Mouse (Mus musculus) embryonic facial prominence, embryonic 15.5 days (tissue): ENCODE measurements at regions not wholly inside any gene's neighbourhood (a gene's known extent, or its start where the extent isn't known, plus 50 kb on each side); places are given as distances from the start of the nearest gene placed in this dataset.

Experiments used
- ATAC-seq: fragments of 200-750 bp; cut with Nextera tagmentation; 2 replicates; pipeline ENCODE4 v1.8.0; 2017; ENCODE audit warnings: low read depth, moderate TSS enrichment; ENCODE audit not compliant: insufficient number of reproducible peaks, low FRiP score, low TSS enrichment
- H3K27ac ChIP-seq: fragments of 300-500 bp; sonication (generic); replicated peaks from 2 replicates; pipeline ENCODE4 v1.5.1; 2015; ENCODE audit warnings: mild to moderate bottlenecking, inconsistent platforms
- H3K27me3 ChIP-seq: fragments of 300-500 bp; sonication (generic); 2 replicates; pipeline ENCODE4 v1.6.1; 2015; ENCODE audit warnings: inconsistent platforms
- H3K36me3 ChIP-seq: fragments of 300-500 bp; sonication (generic); 2 replicates; pipeline ENCODE4 v1.6.1; 2015; ENCODE audit warnings: mild to moderate bottlenecking, inconsistent platforms
- H3K4me1 ChIP-seq: fragments of 300-500 bp; sonication (generic); 2 replicates; pipeline ENCODE4 v1.6.1; 2015; ENCODE audit warnings: inconsistent platforms
- H3K4me2 ChIP-seq: fragments of 300-500 bp; sonication (generic); replicated peaks from 2 replicates; pipeline ENCODE4 v1.6.1; 2015; ENCODE audit warnings: mild to moderate bottlenecking, inconsistent platforms
- H3K4me3 ChIP-seq: fragments of 300-500 bp; sonication (generic); replicated peaks from 2 replicates; pipeline ENCODE4 v1.5.1; 2015; ENCODE audit warnings: mild to moderate bottlenecking, inconsistent platforms
- H3K9ac ChIP-seq: fragments of 300-500 bp; sonication (generic); 2 replicates; pipeline ENCODE4 v1.6.1; 2015; ENCODE audit warnings: inconsistent platforms
- H3K9me3 ChIP-seq: fragments of 300-500 bp; sonication (generic); replicated peaks from 2 replicates; pipeline ENCODE4 v1.6.1; 2016; ENCODE audit warnings: inconsistent platforms
- WGBS: fragments of 180-500 bp; shearing (Covaris S2); methylation state at CpG from one replicate; pipeline ENCODE4 v1.1.7; 2015; 5-methylcytosine and 5-hydroxymethylcytosine counted together

- Histone ChIP-seq H3K9me3 (no peaks in the 10 kb centered on the region), H3K27me3 (no peaks in the 10 kb centered on the region), H3K9ac (no peak overlapping the region), H3K4me3 (no peak overlapping the region), H3K4me2 (peak overlapping the region; percentile 17; the same call in 1 of the 2 replicates), H3K27ac (no peak overlapping the region), H3K4me1 (no peaks in the 10 kb centered on the region), H3K36me3 (no peaks in the 10 kb centered on the region)
- WGBS: 33% methylated on average over 9 of the region's 9 CpGs
- no peak for ATAC-seq
Observed at GRCm38 (mm10) chr16:78216752-78217351, 84.4 kb upstream of the Cxadr start.

DNA sequence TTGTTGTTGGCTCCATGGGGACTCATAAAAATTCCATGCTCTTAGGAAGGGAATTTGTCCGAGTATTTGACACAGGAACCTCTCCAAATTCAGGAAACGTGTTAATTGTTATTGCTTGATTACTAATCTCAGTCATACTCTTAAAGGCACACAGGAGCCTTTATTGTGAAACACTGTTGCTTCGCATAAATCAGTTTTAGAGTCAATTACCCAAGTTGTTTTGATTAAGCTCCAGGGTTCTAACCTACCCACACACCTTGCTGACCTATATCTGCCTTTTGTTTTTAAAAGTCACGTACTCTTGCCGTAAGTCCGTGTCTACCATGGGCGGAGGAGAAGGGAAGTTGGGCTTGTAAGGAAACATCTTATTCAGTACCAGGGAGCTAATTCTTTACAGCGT is 89.6 kb upstream of the Cxadr start:
- H3K4me1 ChIP-seq: no peaks in the 10 kb centered on the region
- H3K27ac ChIP-seq: no peak overlapping the region
- no peaks in the 10 kb centered on the region for H3K27me3 ChIP-seq
- 76% methylated on average over 8 of the region's 8 CpGs for WGBS
- H3K9ac ChIP-seq: no peak overlapping the region
- no peak overlapping the region for H3K4me2 ChIP-seq
- H3K4me3 ChIP-seq: no peak overlapping the region
- H3K9me3 ChIP-seq: no peaks in the 10 kb centered on the region
- no peaks in the 10 kb centered on the region for H3K36me3 ChIP-seq
- no peak for ATAC-seq

DNA sequence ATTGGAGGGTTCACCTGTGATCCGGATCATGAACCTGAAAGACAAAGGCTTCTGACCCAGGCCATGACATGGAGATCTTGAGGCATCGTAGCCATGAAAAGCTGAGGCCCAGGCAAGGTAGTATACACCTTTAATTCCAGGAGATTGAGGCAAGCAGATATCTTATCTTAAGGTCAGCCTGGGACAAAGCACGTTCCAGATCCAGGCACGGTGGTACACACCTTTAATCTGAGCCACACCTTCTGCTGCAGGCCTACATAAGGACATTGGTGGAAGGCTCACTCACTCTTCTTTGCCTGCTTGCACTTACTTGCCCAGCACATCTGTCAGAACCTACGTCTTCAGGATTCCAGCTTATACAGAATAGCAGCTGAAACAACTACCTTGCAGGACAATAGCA is 93.0 kb upstream of the Cxadr start:
- H3K4me2 ChIP-seq: no peak overlapping the region
- no peaks in the 10 kb centered on the region for H3K27me3 ChIP-seq
- no peak overlapping the region for H3K4me3 ChIP-seq
- H3K36me3 ChIP-seq: no peaks in the 10 kb centered on the region
- no peak overlapping the region for H3K9ac ChIP-seq
- no peaks in the 10 kb centered on the region for H3K4me1 ChIP-seq
- H3K9me3 ChIP-seq: no peaks in the 10 kb centered on the region
- H3K27ac ChIP-seq: no peak overlapping the region
- ATAC-seq: no peak
- WGBS: 87% methylated on average over 5 of the region's 5 CpGs

DNA sequence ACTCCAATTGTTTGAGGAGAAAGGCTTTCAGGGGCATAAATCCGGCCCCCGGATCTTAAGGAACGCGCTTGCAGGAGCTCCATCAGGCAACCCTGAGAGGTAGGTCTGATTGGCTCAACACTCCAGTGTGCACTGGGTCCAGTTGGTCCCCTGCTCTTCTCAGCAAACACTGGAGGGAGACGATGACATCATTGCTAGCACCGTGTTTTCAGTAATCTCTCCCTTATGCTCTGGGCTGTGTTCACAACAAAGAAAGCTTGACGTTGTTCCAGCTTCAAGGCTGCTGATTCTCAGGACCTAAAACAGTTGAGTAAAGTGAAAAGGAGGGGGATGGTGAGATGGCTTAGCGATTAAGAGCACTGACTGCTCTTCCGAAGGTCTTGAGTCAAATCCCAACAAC is 97.0 kb upstream of the Cxadr start:
- no peak for ATAC-seq
- Histone ChIP-seq H3K4me3 (no peak overlapping the region), H3K4me2 (no peak overlapping the region), H3K27ac (no peak overlapping the region), H3K9me3 (no peaks in the 10 kb centered on the region), H3K36me3 (no peaks in the 10 kb centered on the region), H3K4me1 (0 out of 2 replicates have a peak, but pooled peaks cover 3% of the 10 kb centered on the region), H3K27me3 (no peaks in the 10 kb centered on the region), H3K9ac (no peak overlapping the region)
- 73% methylated on average over 9 of the region's 9 CpGs for WGBS

- H3K36me3 ChIP-seq: no peaks in the 10 kb centered on the region
- ATAC-seq: no peak
Observed at GRCm38 (mm10) chr16:78200044-78200830, 101.1 kb upstream of the Cxadr start.

DNA sequence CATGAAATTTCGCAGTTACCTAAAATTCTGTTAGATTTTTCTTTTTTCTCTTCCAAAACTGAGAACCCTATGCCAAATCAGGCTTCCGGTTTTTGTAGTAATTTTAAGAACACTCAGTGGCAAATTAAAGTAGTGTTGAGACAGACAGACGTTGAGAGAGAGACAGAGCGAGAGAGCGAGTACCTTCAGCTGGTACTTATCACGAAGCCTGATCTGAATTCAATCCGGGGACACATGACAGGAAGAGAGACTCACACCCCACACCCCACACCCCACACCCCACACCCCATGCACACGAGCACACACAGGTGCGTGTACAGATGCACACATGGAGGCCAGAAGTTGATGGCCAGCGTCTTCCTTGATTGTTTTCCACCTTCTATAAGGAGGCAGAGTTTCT is 102.0 kb upstream of the Cxadr start:
- WGBS: 72% methylated on average over 10 of the region's 10 CpGs
- H3K27me3 ChIP-seq: no peaks in the 10 kb centered on the region
- ATAC-seq: no peak
- H3K9me3 ChIP-seq: no peaks in the 10 kb centered on the region
- H3K9ac ChIP-seq: no peak overlapping the region
- H3K4me2 ChIP-seq: no peak overlapping the region
- no peaks in the 10 kb centered on the region for H3K36me3 ChIP-seq
- peaks cover 8% of the 10 kb centered on the region; the same call in 1 of the 2 replicates for H3K4me1 ChIP-seq
- no peak overlapping the region for H3K27ac ChIP-seq
- no peak overlapping the region for H3K4me3 ChIP-seq

More at GRCm38 (mm10) chr16:78200044-78200830, 101.1 kb upstream of the Cxadr start:
- Histone ChIP-seq H3K27ac (no peak overlapping the region), H3K4me1 (peaks cover 8% of the 10 kb centered on the region; the same call in 1 of the 2 replicates), H3K4me2 (no peak overlapping the region), H3K9me3 (no peaks in the 10 kb centered on the region), H3K9ac (no peak overlapping the region), H3K4me3 (no peak overlapping the region), H3K27me3 (no peaks in the 10 kb centered on the region)
- WGBS: 44% methylated on average over 12 of the region's 12 CpGs

DNA sequence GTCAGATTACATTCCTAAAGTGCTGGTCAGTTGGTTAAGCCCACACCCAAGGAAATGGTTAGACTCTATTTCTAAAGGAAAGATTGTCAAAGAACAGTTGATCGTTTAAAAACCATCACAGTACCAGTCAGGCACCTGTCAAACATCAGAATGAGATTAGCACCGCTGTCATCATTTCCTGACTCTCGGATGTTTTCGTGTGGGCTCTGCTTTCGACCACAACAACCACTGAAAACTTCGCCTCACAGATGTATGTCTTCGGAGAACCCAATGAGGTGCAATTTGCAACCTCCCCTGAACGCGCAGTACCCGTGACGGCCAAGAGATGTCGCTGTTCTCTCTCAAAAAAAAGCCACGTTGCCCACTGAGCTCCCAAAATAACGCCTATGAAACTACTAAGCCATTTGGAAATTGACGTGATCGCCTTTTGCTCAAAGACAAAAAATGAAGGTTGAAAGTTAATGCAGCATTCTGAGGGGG is 102.6 kb upstream of the Cxadr start:
- no peak overlapping the region for H3K4me3 ChIP-seq
- H3K27me3 ChIP-seq: no peaks in the 10 kb centered on the region
- H3K27ac ChIP-seq: no peak overlapping the region
- peaks cover 8% of the 10 kb centered on the region; the same call in 1 of the 2 replicates for H3K4me1 ChIP-seq
- H3K4me2 ChIP-seq: 0 out of 2 replicates have a peak overlapping the region, but pooled peaks have one; percentile 17
- no peaks in the 10 kb centered on the region for H3K36me3 ChIP-seq
- H3K9me3 ChIP-seq: no peaks in the 10 kb centered on the region
- WGBS: 6% methylated on average over 16 of the region's 16 CpGs
- no peak overlapping the region for H3K9ac ChIP-seq
- ATAC-seq: no peak

- H3K27me3 ChIP-seq: no peaks in the 10 kb centered on the region
- no peak overlapping the region for H3K27ac ChIP-seq
- H3K4me1 ChIP-seq: peaks cover 8% of the 10 kb centered on the region; the same call in 1 of the 2 replicates
- H3K36me3 ChIP-seq: no peaks in the 10 kb centered on the region
- no peaks in the 10 kb centered on the region for H3K9me3 ChIP-seq
- WGBS: 16% methylated on average over 10 of the region's 10 CpGs
- ATAC-seq: no peak
- no peak overlapping the region for H3K4me2 ChIP-seq
- H3K4me3 ChIP-seq: no peak overlapping the region
- H3K9ac ChIP-seq: no peak overlapping the region
Observed at GRCm38 (mm10) chr16:78197252-78197896, 103.9 kb upstream of the Cxadr start.

DNA sequence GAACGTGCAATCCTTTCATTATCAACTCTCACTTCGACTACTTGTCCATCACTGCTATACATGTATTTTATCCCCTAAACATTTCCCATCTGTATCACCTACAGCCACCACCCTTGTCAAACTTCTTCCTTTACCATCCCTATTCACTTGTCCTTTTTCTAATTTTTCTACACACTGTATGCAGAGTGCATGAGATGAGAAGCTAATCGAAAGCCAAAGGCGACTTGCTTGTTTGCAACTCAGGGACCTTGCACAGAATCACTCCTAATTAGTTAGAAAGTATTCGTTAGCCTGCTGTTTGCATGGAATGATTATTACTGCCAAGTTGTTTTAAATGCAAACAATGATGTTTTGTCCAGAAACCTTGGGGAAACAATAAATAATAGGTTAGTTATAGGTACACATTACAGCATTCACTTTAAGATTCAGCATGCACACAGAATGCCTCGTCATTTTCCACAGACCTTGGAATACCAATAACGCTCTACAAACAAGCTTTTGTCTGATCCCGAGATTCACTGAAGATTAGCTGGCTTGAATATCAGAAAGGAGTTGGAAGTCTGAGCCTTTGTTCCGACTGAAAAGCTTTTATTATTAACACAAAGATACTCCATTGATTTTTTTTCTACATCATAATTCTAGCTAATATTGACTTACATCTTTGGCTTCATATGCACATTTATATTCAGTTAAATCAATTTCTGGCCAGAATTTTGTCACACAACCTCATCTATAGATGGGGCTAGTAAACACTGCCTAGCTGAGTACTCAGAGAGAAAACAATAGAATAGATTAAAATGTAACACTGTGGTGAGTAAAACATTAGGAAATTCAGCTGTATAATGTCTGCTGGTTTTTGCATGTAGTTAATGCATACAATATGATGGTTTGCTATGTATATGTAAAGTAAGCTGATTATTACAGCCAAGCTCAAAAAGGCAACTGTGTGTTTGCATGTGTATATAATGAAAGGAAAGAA is 130.4 kb upstream of the Cxadr start:
- no peaks in the 10 kb centered on the region for H3K36me3 ChIP-seq
- no peaks in the 10 kb centered on the region for H3K9me3 ChIP-seq
- no peak for ATAC-seq
- H3K9ac ChIP-seq: no peak overlapping the region
- no peak overlapping the region for H3K4me3 ChIP-seq
- no peak overlapping the region for H3K4me2 ChIP-seq
- no peaks in the 10 kb centered on the region for H3K4me1 ChIP-seq
- no peak overlapping the region for H3K27ac ChIP-seq
- 69% methylated on average over 9 of the region's 9 CpGs for WGBS
- H3K27me3 ChIP-seq: no peaks in the 10 kb centered on the region

- Histone ChIP-seq H3K36me3 (no peaks in the 10 kb centered on the region), H3K27me3 (no peaks in the 10 kb centered on the region), H3K9ac (no peak overlapping the region), H3K9me3 (no peaks in the 10 kb centered on the region), H3K4me3 (no peak overlapping the region), H3K27ac (no peak overlapping the region), H3K4me1 (no peaks in the 10 kb centered on the region), H3K4me2 (no peak overlapping the region)
- no peak for ATAC-seq
- whole genome bisulfite sequencing: 49% methylated on average over 3 of the region's 3 CpGs
Observed at GRCm38 (mm10) chr16:78156876-78157232, 144.4 kb upstream of the Cxadr start.
